Mouse (Mus musculus) CD8-positive naive resting alpha-beta T cell, adult 57 days (primary cell): ENCODE data around the gene Cxcl9. TPM values are rescaled to one million over a fixed set of nuclear protein-coding genes. Genes with fewer than 3 reads are reported as not detected.

Source experiments
- total RNA-seq: library from RNA; stranded (reverse); gene quantifications from one replicate; pipeline ENCODE4 v1.2.4, GENCODE M21; 2023

Gene Cxcl9
- total RNA-seq, result 2.4 TPM

DNA sequence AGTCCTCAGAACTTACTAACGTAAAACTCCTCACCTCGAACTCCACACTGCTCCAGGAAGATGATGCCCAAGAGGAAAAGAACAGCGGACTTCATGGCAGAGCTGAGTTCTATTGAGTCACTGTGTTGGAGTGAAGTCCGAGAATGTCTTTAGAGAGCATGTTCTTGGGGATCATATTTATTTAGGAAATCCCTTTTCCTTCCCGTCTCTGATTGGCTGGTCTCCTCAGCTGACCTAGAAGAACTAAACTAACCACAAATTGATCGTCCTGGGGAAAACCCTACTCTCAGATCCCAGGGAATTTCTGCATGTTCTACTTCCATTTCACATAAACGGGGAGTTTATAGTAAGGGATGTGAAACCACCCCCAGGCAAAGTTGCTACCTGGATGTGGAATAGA lies at the start of gene Cxcl9:
TSS of gene Cxcl9 (minus strand) at position 151 of the 400 bp plus-strand sequence.

DNA sequence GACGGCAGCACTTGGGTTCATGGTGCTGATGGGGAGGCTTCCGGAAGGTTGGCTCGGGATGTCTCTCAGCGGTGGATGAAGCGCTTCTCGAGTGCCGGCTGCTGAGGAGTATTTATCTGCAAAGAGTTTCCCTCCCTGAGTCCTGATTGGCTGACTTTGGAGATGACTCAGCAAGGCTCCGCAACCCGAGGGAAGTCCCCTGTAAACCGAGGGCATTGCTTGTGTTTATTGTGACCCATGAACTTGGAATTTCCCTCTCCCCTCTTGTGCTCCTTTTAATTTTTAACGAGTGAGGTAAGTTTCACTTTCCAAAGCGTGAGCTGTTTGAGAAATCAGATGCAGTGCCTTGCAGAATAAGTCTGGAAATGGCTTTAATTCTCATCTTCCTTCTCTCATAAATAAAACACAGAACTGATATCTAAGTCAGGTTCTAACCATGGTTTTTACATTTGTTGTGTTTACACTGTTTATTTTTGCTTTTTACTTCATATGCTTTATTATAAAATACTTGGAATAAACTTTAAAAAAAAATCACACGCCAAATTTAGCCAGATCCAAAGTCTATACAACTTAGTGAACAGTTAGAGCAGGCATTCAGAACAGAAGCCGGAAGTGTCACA lies 21.0 kb upstream of the Cxcl9 start, which contains the start of gene Cxcl10:
TSS of gene Cxcl10 (minus strand) at position 96 of the 620 bp plus-strand sequence.

DNA sequence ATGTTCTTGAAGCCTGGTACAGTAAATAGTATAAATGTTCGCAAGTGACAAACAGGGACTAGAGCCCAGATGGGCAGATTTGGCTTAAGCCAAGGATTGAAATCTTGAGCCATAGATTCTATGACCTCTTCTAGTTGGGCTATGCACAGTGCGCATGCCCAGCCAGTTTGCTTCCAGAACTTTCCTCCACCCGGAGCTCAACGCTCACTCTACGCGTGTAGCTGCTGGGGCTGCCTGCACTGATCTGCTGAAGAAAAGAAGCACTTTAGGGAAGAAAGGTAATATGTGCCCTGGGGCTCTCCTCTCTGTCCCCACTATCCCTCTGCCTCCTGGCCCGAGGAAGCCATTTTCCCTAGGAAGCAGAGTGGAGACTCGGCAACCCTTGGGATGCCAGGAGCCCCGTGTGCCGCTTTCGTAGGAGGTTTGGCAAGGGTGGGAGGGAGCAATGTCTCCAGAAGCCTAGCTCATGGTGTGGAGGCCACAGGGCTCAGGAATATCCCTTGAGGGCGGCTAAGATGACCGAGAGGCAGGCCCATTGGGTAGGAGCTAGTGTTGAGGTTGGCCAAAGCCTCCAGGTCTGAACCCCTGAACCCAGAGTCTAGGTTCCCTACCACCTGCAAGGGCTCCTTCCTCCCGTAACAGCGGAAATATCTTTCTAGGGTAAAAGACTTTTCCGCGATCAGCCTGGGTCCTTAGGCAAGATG lies 3.9 kb upstream of the Cxcl9 start, which contains the start of gene Art3:
TSS of gene Art3 (plus strand) at position 193 of the 704 bp plus-strand sequence.

DNA sequence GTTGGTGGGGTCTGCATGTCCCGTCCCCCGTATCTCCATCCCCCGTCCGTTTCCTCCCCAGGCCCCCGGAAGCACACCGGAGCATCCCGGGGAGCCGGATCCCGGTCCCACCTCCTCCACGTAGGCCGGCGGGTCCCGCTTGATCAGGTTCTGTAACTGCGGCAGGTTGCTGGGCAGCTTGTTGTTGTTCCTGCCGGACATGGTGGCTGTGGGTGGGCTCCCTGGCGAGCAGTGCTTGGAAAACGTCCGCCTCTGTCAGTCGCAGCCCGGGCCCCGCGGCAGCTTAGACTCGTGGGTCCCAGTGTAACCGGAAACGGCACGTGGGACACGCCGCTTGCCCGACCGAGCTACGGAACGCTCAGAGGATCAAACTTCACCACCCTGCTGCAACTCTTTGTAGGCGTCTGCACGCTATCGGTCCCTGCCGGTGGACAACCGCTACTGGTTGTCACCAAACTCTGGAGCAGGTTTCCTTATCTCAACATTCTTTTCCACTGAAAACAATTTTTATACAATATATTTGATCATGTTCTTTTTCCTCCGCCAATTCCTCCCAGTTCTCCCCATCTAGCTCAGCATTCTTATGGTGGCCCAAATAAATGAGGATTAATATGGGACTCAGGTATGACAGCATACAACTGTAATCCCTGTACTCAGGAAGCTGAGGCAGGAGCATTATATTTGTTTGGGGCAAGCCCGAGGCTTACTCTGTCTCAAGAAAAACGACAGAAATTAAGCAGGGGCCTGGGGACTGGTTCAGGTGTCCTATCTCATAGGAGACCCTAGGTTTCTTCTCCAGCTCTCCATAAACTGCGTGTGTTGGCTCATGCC lies 18.0 kb downstream of the Cxcl9 start, which contains the start of gene Sdad1:
TSS of gene Sdad1 (minus strand) at position 799 of the 831 bp plus-strand sequence.

DNA sequence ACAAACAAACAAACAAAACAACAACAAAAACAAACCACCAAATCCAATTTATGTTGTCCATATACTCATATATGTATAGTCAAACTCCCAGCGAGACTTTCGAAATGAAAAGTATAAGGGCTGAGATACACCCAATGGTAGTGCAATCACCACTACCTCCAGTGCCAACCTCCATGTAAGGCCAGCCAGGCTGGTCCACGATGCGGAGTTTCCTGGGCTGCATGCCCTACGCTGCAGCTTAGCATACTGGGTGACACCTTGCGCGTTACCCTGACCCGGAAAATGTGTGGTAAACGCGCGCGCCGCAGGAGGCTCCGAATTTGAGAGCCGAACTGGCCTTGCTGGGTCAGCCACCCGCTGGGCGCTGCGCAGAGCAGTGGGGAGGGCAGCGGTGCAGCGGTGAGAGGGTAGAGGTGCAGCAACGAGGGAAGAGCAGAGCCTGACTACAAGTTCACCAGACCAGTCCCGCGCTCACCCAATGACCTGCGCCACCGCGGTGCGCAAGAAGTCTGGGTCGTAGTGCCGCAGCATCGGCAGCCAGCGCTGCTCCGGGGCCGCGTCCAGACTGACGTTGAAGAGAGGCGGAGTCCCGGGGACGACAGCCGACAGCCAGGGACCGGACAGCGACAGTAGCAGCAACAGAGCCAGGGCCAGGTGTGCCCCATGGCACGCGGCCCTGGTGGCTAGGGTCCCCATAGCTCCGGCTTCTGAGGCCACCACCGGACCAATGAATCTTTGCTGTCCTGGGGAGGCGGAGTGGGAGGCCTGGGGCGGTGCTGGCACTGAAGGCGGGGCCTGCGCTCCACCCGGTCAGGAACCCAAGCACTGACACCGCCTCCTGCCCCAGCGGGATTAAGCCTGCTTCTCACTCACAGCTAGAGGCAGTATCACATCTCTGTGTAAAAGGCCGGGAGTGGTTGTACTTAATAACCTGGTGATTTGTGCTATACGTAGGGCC lies 50.2 kb downstream of the Cxcl9 start, which contains the start of gene Naaa:
TSS of gene Naaa (minus strand) at position 734 of the 958 bp plus-strand sequence.

Other genes starting within 250 kb of the Cxcl9 start
- 106 TPM for gene G3bp2, start 244.4 kb downstream of the Cxcl9 start, total RNA-seq
- gene Uso1, start 190.1 kb downstream of the Cxcl9 start, total RNA-seq, result 58.7 TPM
- gene U90926, start 112.7 kb downstream of the Cxcl9 start, total RNA-seq, result not detected
- not detected for gene Ppef2, start 71.8 kb downstream of the Cxcl9 start, total RNA-seq
- 7.2 TPM for gene Naaa, start 49.9 kb downstream of the Cxcl9 start, total RNA-seq
- 83.2 TPM for gene Sdad1, start 17.6 kb downstream of the Cxcl9 start, total RNA-seq
- gene Art3, start 3.7 kb upstream of the Cxcl9 start, total RNA-seq, result 2.4 TPM
- gene Cxcl10, start 20.8 kb upstream of the Cxcl9 start, total RNA-seq, result 0.70 TPM
- gene Nup54, start 107.1 kb upstream of the Cxcl9 start, total RNA-seq, result 49.2 TPM
- 35.9 TPM for gene Scarb2, start 178.8 kb upstream of the Cxcl9 start, total RNA-seq
- not detected for gene Fam47e, start 227.0 kb upstream of the Cxcl9 start, total RNA-seq